Mouse (Mus musculus) limb, embryonic 10.5 days (tissue): ENCODE results near the gene Cep55. TPM values are rescaled to one million over a fixed set of nuclear protein-coding genes. Genes with fewer than 3 reads are reported as not detected.
A peak's percentile ranks its signal among the peaks of the same experiment; 100 is the strongest.

ENCODE experiments used
- DNase-seq: peaks from one replicate; pipeline ENCODE4 v3.0.0-alpha.2; 2017; ENCODE audit warnings: low spot score
- H3K27ac ChIP-seq: fragments of 300-500 bp; sonication (generic); 2 replicates; pipeline ENCODE4 v1.5.1; 2016; ENCODE audit warnings: mild to moderate bottlenecking
- H3K27me3 ChIP-seq: fragments of 300-500 bp; sonication (generic); 2 replicates; pipeline ENCODE4 v1.6.1; 2016; ENCODE audit warnings: low read depth, mild to moderate bottlenecking; ENCODE audit not compliant: poor library complexity, severe bottlenecking
- H3K36me3 ChIP-seq: fragments of 300-500 bp; sonication (generic); 2 replicates; pipeline ENCODE4 v1.6.1; 2016; ENCODE audit warnings: mild to moderate bottlenecking, moderate library complexity
- H3K4me1 ChIP-seq: fragments of 300-500 bp; sonication (generic); 2 replicates; pipeline ENCODE4 v1.6.1; 2016
- H3K4me3 ChIP-seq: fragments of 300-500 bp; sonication (generic); 2 replicates; pipeline ENCODE4 v1.5.1; 2016; ENCODE audit warnings: mild to moderate bottlenecking, moderate library complexity
- H3K9me3 ChIP-seq: fragments of 300-500 bp; sonication (generic); replicated peaks from 2 replicates; pipeline ENCODE4 v1.6.1; 2016; ENCODE audit warnings: mild to moderate bottlenecking
- WGBS: fragments of 180-500 bp; shearing (Covaris S2); methylation state at CpG from one replicate; pipeline ENCODE4 v1.1.7; 2016; 5-methylcytosine and 5-hydroxymethylcytosine counted together
- polyA plus RNA-seq: library from polyadenylated mRNA; unstranded; fragments of >200 nt; fragmentation: Nextera tagmentation; extraction: Ambion mirVana; gene quantifications from 2 replicates; pipeline ENCODE4 v1.2.1, GENCODE M21; 2016

Gene Cep55
- 27.3 and 33.1 TPM in 2 replicates for polyA plus RNA-seq

DNA sequence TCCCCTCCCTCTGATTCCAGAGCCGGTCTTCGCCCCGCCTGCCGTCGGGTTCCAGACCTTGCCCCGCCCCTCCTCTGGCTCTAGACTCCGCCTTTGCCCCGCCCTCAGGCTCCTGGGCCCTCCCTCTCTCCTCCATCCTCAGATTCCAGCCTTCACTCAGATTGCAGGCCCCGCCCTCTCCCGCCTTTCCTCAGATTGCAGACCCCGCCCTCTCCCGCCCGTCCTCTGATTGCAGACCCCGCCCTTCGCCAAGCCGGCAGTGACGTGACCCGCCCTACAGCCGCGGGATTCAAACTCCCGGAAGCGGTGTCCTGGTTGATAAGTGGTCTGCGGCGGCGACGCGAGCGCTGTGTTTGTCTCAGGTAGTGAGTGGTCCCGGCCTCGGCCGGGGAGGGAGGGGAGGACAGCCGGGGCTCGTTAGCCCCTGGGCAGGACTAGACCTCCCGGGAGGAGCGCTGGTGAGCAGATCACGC is at the start of gene Cep55:
Cep55 (plus strand) TSS at position 292 of the 473 bp plus-strand sequence.
- Histone ChIP-seq H3K9me3 (no peaks in the 10 kb centered on the region), H3K27me3 (no peaks in the 10 kb centered on the region), H3K4me3 (peak within 1 kb of the TSS; percentile 81), H3K27ac (peak within 1 kb of the TSS; percentile 92), H3K4me1 (peaks cover 22% of the 10 kb centered on the region), H3K36me3 (peaks cover 31% of the 10 kb centered on the region)
- DNase-seq = peak; percentile 99
- WGBS = under 1% methylated on average over 36 of the region's 36 CpGs

DNA sequence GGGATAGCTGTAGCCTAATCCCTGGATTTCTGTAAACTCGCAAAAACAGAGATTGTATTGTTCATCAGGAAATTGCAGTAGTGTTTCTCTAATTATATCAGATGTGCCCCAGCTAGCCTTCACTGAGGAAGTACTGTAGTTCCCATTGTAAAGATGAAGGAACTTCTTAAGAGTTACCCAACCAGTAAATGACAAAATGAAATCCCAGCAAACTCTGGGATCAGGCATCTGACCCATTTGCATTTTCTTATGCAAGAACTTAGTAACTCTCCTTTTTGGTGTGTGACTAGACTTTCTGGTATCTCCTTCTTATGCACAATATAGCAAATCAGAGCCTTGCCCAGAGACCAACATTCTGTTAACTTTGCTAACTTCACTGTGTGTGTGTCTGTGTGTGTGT is 43.4 kb upstream of the Cep55 start:
- Histone ChIP-seq H3K9me3 (no peaks in the 10 kb centered on the region), H3K4me3 (no peak overlapping the region), H3K27me3 (no peaks in the 10 kb centered on the region), H3K4me1 (peaks cover 12% of the 10 kb centered on the region), H3K36me3 (no peaks in the 10 kb centered on the region), H3K27ac (no peak overlapping the region)
- 75% methylated on average over 1 of the region's 1 CpGs for WGBS
- no peak for DNase-seq

- H3K36me3 ChIP-seq = no peaks in the 10 kb centered on the region
- DNase-seq = no peak
- no peaks in the 10 kb centered on the region for H3K27me3 ChIP-seq
- no peaks in the 10 kb centered on the region for H3K9me3 ChIP-seq
- 88% methylated on average over 5 of the region's 5 CpGs for WGBS
- no peak overlapping the region for H3K4me3 ChIP-seq
- peaks cover 10% of the 10 kb centered on the region for H3K4me1 ChIP-seq
- H3K27ac ChIP-seq = no peak overlapping the region
These were observed 40.4 kb upstream of the Cep55 start for GRCm38 (mm10) chr19:38014443-38014842.

DNA sequence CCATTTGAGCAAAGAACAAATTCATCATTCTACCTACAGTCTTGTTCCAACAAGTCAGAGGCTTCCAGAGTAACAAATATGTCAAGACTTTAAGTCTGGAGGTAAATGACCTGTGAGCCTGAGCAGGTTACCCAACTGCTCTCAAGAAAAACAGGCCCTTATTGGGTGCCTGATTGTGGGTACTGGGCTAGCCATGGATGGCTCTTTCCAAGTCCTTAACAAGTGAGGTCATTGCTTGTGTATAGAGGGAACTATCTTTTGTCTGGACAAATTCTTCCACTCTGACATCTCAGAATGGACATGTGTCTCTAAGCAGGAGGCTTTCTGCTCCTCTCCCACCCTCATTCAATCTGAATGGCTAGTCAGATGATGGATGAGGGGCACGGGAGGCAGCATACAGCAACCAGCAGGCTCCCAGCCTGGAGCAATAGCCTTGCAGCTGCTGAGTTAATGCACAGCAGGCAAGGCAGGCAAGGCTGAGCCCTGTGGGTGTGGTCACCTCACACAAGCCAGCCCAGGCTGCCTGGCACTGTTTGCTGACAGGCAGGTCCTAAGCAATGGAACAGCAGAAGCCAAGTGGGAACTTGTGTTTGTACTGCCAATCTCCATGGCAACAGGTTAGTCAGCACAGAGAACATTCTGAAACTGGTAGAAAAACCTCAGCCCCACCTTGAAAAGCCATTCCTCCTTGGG is 39.5 kb upstream of the Cep55 start:
- no peaks in the 10 kb centered on the region for H3K36me3 ChIP-seq
- DNase-seq = peak; percentile 50
- peak overlapping the region; percentile 56 for H3K27ac ChIP-seq
- WGBS = 0% methylated on average over 1 of the region's 1 CpGs
- H3K9me3 ChIP-seq = no peaks in the 10 kb centered on the region
- no peak overlapping the region for H3K4me3 ChIP-seq
- H3K4me1 ChIP-seq = peaks cover 10% of the 10 kb centered on the region
- no peaks in the 10 kb centered on the region for H3K27me3 ChIP-seq

- no peaks in the 10 kb centered on the region for H3K9me3 ChIP-seq
- peaks cover 10% of the 10 kb centered on the region for H3K4me1 ChIP-seq
- WGBS = 75% methylated on average over 1 of the region's 1 CpGs
- H3K27me3 ChIP-seq = no peaks in the 10 kb centered on the region
- DNase-seq = no peak
- H3K27ac ChIP-seq = no peak overlapping the region
- no peak overlapping the region for H3K4me3 ChIP-seq
- H3K36me3 ChIP-seq = no peaks in the 10 kb centered on the region
These were observed 38.9 kb upstream of the Cep55 start for GRCm38 (mm10) chr19:38015873-38016254.

- H3K9me3 ChIP-seq = no peaks in the 10 kb centered on the region
- no peaks in the 10 kb centered on the region for H3K36me3 ChIP-seq
- no peak overlapping the region for H3K27ac ChIP-seq
- H3K4me1 ChIP-seq = peaks cover 4% of the 10 kb centered on the region; the same call in 1 of the 2 replicates
- WGBS = 82% methylated on average over 4 of the region's 4 CpGs
- no peaks in the 10 kb centered on the region for H3K27me3 ChIP-seq
- DNase-seq = no peak
- no peak overlapping the region for H3K4me3 ChIP-seq
These were observed 32.1 kb upstream of the Cep55 start for GRCm38 (mm10) chr19:38022710-38023109.

- H3K36me3 ChIP-seq = no peaks in the 10 kb centered on the region
- H3K4me3 ChIP-seq = no peak overlapping the region
- H3K27ac ChIP-seq = no peak overlapping the region
- 85% methylated on average over 4 of the region's 4 CpGs for WGBS
- no peaks in the 10 kb centered on the region for H3K27me3 ChIP-seq
- no peak for DNase-seq
- H3K4me1 ChIP-seq = peaks cover 4% of the 10 kb centered on the region; the same call in 1 of the 2 replicates
- no peaks in the 10 kb centered on the region for H3K9me3 ChIP-seq
These were observed 31.2 kb upstream of the Cep55 start for GRCm38 (mm10) chr19:38023603-38024002.

DNA sequence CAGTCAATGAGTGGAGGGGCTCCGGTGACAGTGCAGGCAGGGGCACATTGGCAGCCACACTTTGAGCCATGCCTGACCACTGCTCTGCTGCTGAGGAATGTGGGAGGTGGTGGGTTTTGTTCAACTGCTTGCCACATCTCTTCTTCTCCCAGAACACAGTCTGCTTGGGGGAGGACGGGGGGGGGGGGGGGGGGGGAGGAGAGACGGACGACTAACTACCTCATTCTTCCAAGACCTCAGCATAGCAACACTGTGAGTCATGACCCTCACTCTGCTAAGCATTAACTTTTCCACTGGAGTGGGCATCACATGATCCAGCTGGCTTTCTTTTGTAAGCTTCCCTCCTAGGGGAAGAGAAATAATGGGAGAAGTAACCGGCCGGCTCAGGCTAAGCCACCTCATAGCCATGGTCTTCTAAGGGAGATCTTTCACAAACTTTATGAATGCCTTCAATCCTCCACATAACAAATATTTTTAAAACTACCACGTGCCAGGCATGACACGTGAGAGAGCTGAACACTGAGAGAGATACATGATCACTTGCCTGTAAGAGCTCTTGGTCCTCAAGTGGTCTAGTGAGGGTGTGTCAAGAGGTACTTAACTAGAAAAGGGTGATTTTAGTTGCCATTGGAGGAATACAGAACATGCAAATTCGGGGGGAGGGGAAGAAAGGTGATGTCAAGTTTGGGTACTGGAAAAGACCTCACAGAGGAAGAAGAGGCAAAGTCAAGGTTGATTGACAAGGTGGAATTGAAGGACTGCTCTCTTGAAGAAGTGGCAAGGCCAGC is 29.4 kb upstream of the Cep55 start:
- H3K36me3 ChIP-seq = no peaks in the 10 kb centered on the region
- peaks cover 10% of the 10 kb centered on the region for H3K4me1 ChIP-seq
- WGBS = 75% methylated on average over 8 of the region's 9 CpGs
- H3K27me3 ChIP-seq = no peaks in the 10 kb centered on the region
- DNase-seq = no peak
- H3K9me3 ChIP-seq = no peaks in the 10 kb centered on the region
- no peak overlapping the region for H3K4me3 ChIP-seq
- H3K27ac ChIP-seq = no peak overlapping the region

DNA sequence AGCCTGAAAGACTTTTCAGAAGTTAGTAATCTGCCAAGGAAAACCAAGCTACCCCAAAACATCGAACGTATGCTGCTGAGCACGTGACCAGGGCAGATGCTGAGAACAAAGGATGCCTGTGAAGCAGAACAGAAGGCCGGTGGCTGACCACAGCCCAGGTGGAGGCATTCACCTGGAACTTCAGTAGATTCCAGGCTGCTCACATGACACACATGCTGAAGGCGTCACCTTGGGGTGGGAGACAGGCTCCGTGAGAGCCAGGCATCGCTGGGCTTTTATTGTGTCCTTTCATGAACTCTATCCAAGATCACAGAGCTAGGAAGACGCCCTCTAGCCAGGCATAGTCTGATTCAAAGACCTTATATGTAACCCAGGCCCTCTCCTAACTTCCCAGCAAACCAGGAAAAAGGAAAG is 28.6 kb upstream of the Cep55 start:
- H3K36me3 ChIP-seq = no peaks in the 10 kb centered on the region
- no peaks in the 10 kb centered on the region for H3K9me3 ChIP-seq
- 82% methylated on average over 8 of the region's 8 CpGs for WGBS
- H3K27ac ChIP-seq = no peak overlapping the region
- no peaks in the 10 kb centered on the region for H3K27me3 ChIP-seq
- no peak for DNase-seq
- no peak overlapping the region for H3K4me3 ChIP-seq
- peaks cover 14% of the 10 kb centered on the region for H3K4me1 ChIP-seq

GRCm38 (mm10) chr19:38027389-38027788 is 27.4 kb upstream of the Cep55 start:
- no peaks in the 10 kb centered on the region for H3K9me3 ChIP-seq
- no peaks in the 10 kb centered on the region for H3K27me3 ChIP-seq
- no peak overlapping the region for H3K4me3 ChIP-seq
- no peaks in the 10 kb centered on the region for H3K36me3 ChIP-seq
- WGBS = 86% methylated on average over 6 of the region's 6 CpGs
- no peak for DNase-seq
- no peak overlapping the region for H3K27ac ChIP-seq
- peaks cover 14% of the 10 kb centered on the region for H3K4me1 ChIP-seq

DNA sequence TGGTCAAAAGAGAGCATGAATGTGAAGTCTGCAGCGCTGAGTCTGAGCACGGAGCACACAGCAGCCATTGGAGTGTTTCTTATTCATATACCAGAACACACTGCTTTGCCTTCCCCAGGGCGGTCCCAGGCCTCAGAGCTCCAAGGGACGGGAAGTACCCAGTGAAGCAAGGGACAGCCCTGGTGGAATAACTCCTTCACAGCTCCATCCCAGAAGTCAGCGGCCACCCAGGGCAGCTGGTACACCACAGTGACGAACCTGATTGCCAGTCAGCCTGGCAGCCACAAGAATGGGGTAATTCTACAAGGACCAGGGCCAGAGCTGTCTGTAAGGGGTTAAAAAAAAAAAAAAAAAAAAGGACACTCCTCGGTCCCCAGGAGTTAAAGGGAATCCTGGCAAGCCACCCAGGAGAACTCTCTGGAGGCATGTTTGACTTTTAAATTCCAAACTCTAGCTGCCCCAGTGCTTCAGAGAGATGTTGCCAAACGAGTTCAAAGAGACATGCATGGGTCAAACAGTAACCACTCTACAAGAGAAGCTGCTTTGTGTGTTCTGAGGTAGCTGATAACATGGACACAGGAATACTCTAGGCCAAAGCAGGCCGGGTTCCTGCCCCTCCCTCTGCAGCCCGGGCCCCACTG is 26.8 kb upstream of the Cep55 start:
- H3K4me1 ChIP-seq = peaks cover 14% of the 10 kb centered on the region
- H3K4me3 ChIP-seq = no peak overlapping the region
- no peaks in the 10 kb centered on the region for H3K9me3 ChIP-seq
- H3K36me3 ChIP-seq = no peaks in the 10 kb centered on the region
- WGBS = 68% methylated on average over 10 of the region's 10 CpGs
- H3K27ac ChIP-seq = no peak overlapping the region
- DNase-seq = no peak
- H3K27me3 ChIP-seq = no peaks in the 10 kb centered on the region

DNA sequence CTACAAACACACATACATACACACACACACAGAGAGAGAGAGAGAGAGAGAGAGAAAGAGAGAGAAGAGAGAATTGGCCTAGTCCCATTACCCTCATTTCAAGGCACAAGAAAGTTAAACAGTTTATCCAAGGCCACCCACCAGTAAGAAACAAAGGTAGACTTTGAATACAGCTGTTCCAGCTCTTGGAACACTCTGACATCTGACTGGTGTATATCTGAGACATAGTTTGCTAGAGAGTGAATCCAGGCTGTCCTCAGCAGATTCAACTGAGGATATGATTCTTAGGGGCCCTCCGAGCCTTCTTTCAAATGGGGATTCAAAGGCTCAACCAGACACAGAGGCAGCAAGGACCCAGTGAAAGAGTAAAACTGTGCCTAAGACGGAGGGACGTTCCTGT is 25.5 kb upstream of the Cep55 start:
- WGBS = 84% methylated on average over 3 of the region's 3 CpGs
- H3K27ac ChIP-seq = no peak overlapping the region

GRCm38 (mm10) chr19:38029871-38030270 is 24.9 kb upstream of the Cep55 start:
- Histone ChIP-seq H3K4me1 (peaks cover 18% of the 10 kb centered on the region), H3K4me3 (no peak overlapping the region), H3K9me3 (no peaks in the 10 kb centered on the region), H3K27me3 (no peaks in the 10 kb centered on the region), H3K27ac (peak overlapping the region; percentile 58; the same call in 1 of the 2 replicates), H3K36me3 (no peaks in the 10 kb centered on the region)
- no peak for DNase-seq
- WGBS = 80% methylated on average over 2 of the region's 3 CpGs

More for the DNA sequence above, 25.5 kb upstream of the Cep55 start:
- Histone ChIP-seq H3K27me3 (no peaks in the 10 kb centered on the region), H3K4me1 (peaks cover 18% of the 10 kb centered on the region), H3K4me3 (no peak overlapping the region), H3K36me3 (no peaks in the 10 kb centered on the region), H3K9me3 (no peaks in the 10 kb centered on the region)
- no peak for DNase-seq
